Mouse (Mus musculus): Measurements from ENCODE around the gene Osbpl10. TPM values are rescaled to one million over a fixed set of nuclear protein-coding genes. Genes with fewer than 3 reads are reported as not detected.

Osbpl10 gene
- total RNA-seq, 4 experiments from 2014 or later: 1.9 to 4.3 (median 3.1) TPM

DNA sequence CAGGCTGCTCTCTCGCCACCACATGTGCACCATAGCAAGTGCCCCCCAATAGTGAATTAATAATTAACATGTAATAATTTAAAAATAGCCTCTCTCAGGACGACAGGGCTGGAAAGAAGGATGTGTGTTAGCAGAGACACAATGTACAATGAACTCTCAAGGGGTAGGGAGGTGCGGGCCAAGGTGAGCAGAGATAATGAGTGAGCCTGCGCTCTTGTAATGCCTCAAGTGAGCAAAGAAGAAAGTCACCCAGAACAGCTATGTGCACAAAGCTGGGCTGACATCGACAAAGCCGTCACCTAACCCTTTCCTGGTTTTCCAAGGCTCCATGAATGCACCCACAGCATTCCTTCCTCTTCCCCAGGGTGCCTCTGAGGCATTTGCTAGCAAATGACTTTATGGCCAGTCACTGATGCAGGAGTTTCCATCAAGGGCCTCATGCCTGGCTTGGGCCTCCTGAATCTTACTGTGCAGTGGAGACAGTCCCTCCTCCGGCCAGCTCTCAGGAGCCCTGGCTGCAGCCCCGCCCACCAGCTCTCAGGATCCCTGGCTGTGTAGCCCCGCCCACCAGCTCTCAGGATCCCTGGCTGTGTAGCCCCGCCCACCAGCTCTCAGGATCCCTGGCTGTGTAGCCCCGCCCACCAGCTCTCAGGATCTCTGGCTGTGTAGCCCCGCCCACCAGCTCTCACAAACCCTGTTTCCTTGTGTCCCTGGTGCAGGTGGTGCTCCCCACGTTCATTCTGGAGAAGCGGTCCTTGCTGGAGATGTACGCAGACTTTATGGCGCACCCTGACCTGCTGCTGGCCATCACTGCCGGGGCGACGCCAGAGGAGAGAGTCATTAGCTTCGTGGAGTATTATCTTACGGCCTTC is 237.7 kb downstream of the Osbpl10 start:
- DNase-seq (ENCODE audit: low spot score in 2 of 2): no peak

DNA sequence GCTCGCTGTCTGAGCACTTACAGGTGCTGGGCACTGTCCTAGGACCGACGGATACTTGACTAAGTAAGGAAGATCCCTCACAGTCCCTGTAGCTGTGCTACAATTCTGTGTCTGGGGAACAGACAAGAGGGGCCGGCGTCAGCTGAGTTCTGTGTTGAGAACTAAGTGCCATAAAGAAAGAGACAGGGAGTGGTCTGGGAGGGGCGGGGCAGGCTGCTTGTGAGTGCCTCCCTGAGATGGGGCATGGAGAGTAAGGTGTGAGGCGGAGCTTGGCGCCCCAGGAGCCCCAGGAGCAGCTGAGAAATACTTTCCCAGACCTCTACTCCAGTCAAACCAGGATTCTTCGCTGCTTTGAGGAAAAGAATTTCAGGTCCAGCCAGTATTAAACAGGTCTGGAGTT is 239.6 kb downstream of the Osbpl10 start:
- DNase-seq (ENCODE audit: low spot score in 2 of 2): no peak

DNA sequence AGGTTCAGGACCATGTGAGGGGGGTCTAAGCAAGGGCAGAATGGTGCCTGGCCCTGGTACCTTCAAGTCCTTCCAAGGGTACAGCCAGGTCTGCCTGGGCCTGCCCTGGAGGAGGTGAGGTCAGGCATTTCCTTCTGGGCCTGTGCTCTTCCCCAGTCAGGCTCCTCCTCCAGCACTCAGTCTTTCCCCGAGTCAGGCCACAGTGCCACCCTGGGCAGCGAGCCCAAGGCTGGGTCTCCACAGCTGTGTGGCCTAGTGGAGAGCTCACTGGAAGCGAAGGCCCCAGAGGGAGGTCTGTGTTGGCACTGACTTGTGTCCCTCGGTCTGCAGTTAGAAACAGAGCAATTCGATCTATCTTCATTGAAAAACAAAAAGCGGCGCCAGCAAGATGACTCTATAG is 242.1 kb downstream of the Osbpl10 start:
- DNase-seq (ENCODE audit: low spot score in 2 of 2): no peak

DNA sequence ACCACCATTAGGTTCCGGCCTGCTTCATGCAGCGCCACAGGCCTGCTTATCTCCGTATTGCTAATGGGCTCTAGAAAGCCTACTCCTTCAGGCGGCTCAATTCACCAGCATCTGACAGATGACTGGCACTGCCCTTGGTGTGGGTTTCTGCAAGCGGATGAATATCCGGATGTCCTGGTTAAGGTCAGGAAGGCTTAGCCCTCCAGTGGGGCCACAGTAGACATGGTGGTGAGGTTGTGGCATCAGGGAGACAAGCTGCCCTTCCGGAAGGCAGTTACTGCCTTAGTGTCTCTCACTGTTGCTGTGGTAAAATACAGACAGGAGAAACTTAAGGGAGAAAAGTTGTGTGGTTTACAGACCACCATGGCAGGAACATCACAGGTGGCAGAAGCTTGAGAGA is 242.9 kb downstream of the Osbpl10 start:
- DNase-seq (ENCODE audit: low spot score in 2 of 2): no peak

DNA sequence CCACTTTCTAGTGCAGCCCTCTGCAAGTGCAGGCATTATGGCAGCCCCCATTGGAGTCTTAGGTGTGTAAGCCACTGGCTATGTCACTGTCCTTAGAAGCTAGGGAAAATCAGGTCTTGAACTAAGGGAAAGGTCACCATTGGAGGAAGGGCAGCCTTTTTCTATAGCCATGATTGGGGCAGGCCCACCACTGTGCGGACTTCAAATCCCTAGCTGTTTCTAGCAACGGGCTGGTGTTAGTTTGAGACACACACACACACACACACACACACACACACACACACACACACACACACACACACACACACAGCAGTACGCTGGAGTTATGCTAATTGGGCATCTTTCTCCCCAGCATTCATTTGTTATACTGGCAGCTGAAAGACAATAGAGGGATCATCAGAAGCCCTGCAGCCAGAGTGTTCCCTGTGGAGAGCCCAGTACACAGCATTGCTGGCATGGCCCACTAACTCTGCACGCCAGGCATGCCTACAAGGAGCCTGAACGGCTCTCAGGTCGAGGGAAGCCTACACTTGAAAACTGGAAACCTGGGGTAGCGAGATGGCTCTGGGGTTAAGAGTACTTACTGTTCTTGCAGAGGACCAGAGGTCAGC is 246.5 kb downstream of the Osbpl10 start:
- DNase-seq (ENCODE audit: low spot score in 2 of 2): no peak

DNA sequence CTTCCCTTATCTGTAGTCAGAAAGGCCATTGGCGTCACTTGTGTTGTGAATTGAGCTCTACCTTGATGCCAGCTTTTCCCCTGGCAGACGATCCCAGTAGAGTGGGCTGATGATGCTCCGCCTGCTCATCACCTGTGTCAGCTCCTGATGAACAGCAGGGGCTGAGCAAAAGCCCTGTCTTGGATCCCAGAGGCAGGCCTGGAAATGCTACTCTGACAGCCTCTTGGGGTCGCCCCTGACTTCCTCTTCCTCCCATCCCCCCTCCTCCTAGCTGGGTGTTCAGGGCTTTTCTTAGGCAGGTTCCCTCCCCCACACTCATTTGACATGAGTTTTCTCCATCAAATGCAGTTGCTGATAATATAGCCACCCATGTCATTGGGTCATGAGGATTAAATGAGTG is 250.8 kb downstream of the Osbpl10 start:
- no peak for DNase-seq (ENCODE audit: low spot score in 2 of 2)

DNA sequence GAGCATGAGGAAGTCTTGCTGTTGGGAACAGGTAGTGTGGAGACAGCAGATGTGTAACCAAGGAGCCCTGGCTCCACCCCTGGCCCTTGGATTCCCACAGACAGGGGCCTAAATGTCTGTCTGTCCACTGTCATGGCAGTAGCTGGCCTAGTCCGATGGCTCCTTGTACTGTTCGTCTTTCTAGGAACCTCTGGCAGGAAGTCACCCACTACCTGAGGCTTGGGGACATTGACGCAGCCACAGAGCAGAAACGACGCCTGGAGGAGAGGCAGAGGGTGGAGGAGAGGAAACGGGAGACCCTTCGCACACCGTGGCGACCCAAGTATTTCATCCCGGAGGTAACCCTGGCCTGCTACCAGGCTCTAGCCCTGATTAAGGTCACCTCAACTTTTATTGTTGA is 251.3 kb downstream of the Osbpl10 start:
- DNase-seq (ENCODE audit: low spot score in 2 of 2): no peak

DNA sequence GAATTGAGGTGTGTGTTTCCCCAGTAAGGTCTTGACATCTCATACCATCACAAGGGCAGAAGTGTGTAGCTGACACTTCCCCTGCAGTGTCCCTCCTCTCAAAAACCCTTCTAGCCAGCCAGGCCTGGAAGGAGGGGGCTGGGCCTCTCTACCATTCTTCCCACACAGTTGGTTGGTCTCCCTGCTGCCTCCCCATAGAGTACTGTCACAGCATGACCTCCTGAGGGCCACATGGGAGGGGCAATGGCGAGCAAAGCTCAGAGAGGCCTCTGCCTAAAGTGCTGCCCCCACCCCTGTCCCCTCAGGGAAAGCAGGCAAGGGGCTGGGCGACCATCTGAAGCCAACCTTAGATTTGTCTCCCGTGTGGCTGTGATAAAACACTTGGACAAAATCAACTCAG is 251.8 kb downstream of the Osbpl10 start:
- no peak for DNase-seq (ENCODE audit: low spot score in 2 of 2)

DNA sequence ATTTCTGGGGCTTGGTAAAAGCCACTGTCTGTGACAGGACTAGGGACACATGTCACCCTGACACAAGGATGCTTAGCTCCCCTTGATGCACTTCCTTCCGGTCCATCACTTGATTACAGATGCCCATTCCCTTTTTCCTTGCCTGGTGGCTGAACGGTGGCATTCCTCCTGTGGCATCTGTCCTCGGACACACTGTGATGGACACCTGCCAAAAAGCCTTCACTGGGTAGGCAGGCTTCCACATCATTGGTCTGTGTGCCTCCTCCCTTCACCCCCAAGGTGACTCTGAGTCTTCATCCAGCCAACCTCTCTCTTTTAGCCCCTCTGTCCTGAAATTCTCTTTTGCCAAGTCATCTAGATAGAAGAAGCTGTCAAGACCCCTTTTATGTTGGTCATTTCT is 253.1 kb downstream of the Osbpl10 start:
- no peak for DNase-seq (ENCODE audit: low spot score in 2 of 2)

DNA sequence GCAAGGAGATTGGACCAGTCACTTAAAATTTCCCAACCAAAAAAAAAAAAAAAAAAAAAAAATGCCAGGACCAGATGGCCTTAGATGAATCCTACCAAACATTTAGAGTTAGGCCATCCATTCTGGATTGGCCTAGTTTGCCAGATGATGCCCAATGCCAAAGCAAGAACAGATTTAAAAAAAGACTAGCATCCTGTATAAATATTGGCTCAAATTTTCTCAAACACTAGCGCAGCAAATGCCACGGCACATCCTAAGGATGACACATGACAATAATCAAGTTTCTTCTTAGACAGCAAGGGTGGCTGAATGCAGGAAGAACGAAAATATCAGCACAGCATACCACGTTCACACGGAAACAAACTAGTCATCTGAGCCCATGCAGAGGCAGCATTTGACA is 255.4 kb downstream of the Osbpl10 start:
- no peak for DNase-seq (ENCODE audit: low spot score in 2 of 2)

DNA sequence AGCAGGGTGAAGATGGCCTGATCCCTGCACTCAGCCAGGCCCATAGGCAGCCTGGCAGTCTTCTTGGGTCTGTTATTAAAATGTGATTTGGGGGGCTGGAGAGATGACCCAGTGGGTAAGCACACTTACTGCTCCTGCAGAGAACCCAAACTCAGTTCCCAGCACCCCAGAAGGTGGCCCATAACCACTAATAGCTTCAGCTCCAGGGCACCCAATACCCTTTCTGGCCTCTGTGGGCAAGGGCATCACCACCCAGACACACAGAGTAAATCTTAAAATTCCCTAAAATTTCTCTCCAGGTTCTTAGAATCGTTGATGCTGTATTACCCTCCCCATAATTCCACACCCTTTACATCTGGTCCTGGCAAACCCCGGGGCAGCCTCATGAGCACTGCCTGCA is 256.2 kb downstream of the Osbpl10 start:
- no peak for DNase-seq (ENCODE audit: low spot score in 2 of 2)

DNA sequence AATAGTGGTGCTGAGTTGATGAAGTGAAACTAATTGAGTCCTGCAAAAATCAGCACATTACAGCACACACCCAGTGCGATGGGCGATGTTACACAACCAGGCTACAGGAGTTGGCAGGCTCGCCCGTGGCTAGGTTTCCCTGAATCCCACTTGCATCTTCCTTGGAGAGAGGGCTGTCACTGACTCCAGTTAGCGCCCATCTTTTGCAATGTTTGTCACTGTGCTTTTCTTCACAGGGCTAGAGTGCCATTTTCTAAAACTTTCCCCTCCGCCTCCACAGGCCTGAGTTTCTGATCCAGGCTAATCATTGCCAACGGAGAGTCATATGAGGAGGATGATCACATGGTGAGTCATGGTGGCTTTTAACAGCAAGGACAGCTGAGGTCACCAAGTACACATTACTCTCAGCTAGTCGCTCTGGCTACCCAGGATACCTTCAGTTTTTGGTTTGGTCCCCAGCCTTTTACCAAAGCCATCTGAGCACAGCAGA is 258.0 kb downstream of the Osbpl10 start:
- DNase-seq (ENCODE audit: low spot score in 2 of 2): peak; percentile 36 to 48

DNA sequence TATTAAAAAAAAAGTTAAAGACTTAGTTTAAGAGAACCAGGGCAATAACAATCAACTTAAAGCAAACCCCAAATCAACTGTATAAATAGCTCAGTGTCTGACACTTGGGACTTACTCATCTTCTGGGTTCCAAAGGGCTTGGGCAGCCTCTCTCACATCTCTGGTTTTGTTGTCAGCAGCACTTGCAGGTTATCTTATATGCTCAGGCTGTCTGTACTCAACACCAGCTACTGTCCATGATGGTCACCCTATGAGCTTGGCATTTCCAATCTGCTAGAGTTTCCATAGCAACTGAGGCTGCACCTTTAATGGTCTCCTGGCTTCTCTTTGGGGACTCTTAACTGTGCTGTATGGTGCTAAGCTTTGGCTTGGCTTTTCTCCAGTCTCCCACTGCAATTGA is 259.6 kb downstream of the Osbpl10 start:
- DNase-seq (ENCODE audit: low spot score in 2 of 2): no peak

DNA sequence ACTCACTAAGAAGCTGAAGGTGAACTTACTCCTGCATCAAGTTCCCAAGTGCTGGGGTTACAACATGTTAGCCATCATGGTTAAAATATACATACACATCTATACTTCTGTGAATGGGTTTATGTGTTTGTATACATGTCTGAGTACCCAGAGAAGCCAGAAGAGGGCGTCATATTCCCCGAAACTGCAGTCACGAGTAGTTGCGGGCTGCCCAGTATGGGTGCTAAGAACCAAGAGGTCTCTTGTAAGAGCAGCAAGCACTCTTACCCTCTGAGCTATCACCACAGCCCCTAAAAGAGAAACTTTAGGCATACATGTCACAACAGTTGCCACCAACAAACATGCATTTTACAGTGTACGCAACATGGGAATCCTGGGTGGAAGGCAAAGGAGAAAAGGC is 261.5 kb downstream of the Osbpl10 start:
- DNase-seq (ENCODE audit: low spot score in 2 of 2): no peak

DNA sequence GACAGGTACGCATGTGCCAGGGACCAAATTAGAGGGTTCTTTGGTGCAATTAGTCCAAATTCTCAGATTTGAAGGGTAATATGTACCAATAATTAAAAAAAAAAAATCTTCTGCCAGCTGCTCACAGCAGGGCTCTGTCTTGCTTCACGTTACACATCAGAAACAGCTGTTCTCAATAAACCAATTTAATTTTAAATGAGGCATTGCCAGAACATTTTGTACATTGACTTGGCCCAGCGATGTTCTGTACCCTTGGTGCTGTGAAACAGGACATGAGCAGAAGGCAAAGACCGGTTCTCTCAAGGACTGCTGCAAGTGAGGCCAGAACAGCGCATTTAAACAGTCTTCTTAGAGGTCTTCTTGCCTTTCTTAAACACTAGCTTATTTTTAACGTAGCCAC is 265.3 kb downstream of the Osbpl10 start:
- DNase-seq (ENCODE audit: low spot score in 2 of 2): no peak

DNA sequence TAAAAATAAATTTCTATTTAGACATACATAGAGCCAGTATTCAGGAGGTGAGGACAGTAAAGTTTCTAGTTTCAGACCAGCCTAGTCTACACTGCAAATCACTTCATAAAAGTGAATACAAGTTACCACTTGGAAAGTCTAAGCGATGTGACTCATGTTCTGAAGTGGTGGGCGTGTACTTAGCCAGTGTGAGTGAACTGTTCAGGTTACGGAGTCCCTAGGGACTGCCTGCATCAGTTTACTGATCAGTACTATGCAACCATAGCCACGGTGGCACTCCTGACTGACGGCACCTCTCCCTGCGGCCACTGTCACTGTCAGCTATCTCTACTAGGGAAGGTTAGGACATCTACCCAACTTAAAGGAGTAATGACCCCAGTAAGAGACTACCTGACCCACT is 266.7 kb downstream of the Osbpl10 start:
- no peak for DNase-seq (ENCODE audit: low spot score in 2 of 2)

DNA sequence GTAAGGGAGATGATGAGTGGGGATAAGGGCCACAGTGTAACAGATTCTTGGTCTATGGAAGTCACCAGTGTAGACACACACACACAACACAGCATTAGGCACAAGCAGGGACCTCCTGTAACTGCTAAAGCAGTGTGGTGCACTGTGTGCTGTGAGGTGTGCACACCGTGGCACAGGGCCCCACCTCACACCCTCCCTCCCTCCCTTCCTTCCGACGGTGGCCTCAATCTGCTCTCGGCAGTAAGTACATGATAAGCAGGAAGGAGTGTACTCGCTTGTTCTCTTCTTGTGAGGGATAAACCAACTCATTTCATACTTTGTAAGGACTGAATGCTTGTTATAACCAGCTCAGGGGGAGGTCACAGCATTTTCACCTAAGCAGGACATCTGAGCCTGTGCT is 270.8 kb downstream of the Osbpl10 start:
- DNase-seq (ENCODE audit: low spot score in 2 of 2): no peak

DNA sequence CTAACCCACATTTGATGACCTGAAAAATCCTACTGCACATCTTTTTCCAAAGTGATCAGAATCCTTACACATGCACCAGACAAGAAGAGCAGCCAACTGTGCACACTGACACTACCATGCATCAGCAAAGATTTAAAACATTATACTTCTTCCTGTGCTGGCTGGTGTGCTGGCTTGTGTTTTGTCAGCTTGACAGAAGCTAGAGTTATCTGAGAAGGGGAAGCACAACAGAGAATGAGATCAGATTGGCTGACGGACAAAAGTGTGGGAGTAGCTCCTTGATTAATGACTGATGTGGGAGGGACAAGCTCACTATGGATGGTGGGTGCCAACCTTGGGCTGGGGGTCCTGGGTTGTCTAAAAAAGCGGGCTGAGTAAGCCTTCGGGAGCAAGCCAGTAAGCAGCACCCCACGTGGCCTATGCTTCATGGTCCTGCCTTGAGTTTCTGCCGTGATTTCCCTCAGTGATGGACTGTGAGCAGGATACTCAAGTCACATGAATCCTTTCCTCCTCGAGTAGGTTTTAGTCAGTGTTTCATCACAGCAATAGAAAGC is 279.4 kb downstream of the Osbpl10 start:
- no peak for DNase-seq (ENCODE audit: low spot score in 2 of 2)

DNA sequence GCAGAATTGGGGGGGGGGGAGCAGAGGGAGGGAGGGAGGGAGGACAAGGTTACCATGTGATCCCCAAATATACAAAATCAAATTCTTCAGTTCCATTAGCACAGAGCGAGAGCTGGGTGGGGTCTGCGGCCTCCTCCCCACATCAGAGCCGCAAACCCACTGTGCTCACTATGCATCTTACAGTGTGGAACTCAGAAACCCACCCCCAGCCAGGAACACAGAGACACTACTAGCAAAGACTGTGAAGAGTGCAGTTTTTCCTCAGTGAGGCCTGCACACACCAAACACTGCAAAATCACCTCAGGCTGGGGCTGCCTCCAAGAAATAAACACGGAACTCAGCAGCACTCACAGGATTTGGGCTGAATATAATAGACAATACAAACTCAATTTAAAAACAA is 281.5 kb downstream of the Osbpl10 start:
- no peak for DNase-seq (ENCODE audit: low spot score in 2 of 2)

DNA sequence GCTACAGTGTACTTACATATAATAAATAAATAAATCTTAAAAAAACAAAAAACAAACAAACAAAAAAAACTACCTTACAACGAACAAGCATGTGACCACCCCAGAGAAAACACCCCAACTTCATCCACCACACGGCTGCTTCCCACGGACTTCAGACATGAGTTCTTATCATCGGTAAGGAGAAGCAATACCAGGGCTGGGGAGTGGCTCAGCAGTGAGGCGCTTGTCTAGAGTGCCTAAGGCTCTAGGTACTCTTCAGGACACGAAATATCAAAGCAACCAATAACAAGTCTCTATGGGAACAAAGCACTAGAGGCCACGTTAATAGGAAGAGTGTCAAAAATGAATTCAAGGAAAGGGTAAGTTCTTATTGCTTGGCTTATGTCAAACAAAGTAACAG is 282.1 kb downstream of the Osbpl10 start:
- DNase-seq (ENCODE audit: low spot score in 2 of 2): no peak

DNA sequence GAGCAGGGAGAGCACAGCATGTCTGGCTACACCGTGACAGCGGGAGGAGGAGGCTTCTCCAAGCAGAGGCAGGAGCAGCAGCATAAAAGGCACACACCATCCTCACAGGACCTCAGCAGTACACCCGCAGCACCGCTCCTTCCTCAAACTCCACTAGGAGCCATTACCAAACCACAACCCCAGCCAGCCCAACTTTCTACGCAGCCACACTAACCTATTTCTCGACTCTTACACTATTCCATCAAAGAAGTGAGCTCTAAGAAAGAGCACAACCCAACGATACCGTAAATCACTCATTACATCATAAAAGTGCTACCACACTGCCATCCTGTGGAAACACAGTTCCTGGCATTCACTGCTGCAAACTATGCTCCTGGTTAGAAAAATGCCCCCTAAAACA is 283.1 kb downstream of the Osbpl10 start:
- no peak for DNase-seq (ENCODE audit: low spot score in 2 of 2)

DNA sequence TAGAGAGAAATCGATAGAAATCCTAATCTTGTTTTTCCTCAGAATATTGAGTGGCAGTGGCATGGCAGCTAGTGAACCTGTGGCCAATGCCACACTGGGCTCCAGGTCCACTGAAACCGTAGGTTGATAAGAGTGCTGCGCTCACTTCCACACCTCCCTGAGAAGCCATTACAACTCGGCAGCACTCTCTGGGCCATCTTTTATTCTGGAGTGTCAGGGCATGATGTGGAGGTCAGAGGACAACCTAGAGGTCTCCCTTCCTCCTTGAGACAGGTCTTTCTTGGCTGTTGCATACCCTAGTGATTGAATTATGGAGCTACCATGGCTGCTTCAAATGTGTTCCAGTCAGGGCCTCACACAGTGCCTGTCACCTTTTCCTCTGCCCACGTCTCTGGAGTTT is 283.5 kb downstream of the Osbpl10 start:
- no peak for DNase-seq (ENCODE audit: low spot score in 2 of 2)

DNA sequence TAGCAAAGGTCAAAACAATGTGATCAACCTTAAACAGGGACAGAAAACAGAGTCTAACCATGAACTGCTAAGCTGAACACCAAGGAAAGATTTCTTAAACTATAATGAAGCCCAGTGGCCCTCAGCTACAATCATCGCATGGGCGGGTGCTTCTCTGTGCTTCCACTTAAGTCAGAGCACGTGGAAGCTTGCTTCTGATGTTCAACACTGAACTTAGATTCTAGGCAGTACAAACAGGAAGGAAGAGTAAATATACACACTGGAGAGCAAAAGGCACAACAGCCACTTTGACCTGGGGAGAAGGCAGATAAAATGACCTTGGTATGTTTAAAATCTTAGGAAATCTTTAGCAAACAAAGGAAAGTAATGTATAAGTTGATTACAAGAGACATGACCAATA is 293.2 kb downstream of the Osbpl10 start:
- DNase-seq (ENCODE audit: low spot score in 2 of 2): no peak
